Mouse (Mus musculus): ENCODE measurements around the gene Zfyve1.

The Zfyve1 gene

GRCm38 (mm10) chr12:83543997-83544396 is 53.0 kb downstream of the Zfyve1 start:
- TF ChIP-seq GATA4 (IDR thresholded peaks at IDR 0.05; ENCODE audit: insufficient replicate concordance, low read length), result no peak

GRCm38 (mm10) chr12:83536039-83536438 is 61.0 kb downstream of the Zfyve1 start:
- TF ChIP-seq GATA4 (IDR thresholded peaks at IDR 0.05; ENCODE audit: insufficient replicate concordance, low read length), result no peak

GRCm38 (mm10) chr12:83535428-83535827 is 61.6 kb downstream of the Zfyve1 start:
- no peak for TF ChIP-seq GATA4 (IDR thresholded peaks at IDR 0.05; ENCODE audit: insufficient replicate concordance, low read length)

- no peak for TF ChIP-seq GATA4 (IDR thresholded peaks at IDR 0.05; ENCODE audit: insufficient replicate concordance, low read length)
Observed at GRCm38 (mm10) chr12:83534190-83534589, 62.8 kb downstream of the Zfyve1 start.

- TF ChIP-seq GATA4 (IDR thresholded peaks at IDR 0.05; ENCODE audit: insufficient replicate concordance, low read length), result no peak
Observed at GRCm38 (mm10) chr12:83532966-83533365, 64.1 kb downstream of the Zfyve1 start.

GRCm38 (mm10) chr12:83531992-83532391 is 65.0 kb downstream of the Zfyve1 start:
- TF ChIP-seq GATA4 (IDR thresholded peaks at IDR 0.05; ENCODE audit: insufficient replicate concordance, low read length), result no peak

GRCm38 (mm10) chr12:83528665-83529064 is 68.4 kb downstream of the Zfyve1 start:
- no peak for TF ChIP-seq GATA4 (IDR thresholded peaks at IDR 0.05; ENCODE audit: insufficient replicate concordance, low read length)

- TF ChIP-seq GATA4 (IDR thresholded peaks at IDR 0.05; ENCODE audit: insufficient replicate concordance, low read length), result no peak
Observed at GRCm38 (mm10) chr12:83527816-83528215, 69.2 kb downstream of the Zfyve1 start.

GRCm38 (mm10) chr12:83525822-83526544 is 71.0 kb downstream of the Zfyve1 start:
- TF ChIP-seq GATA4 (IDR thresholded peaks at IDR 0.05; ENCODE audit: insufficient replicate concordance, low read length), result no peak

- no peak for TF ChIP-seq GATA4 (IDR thresholded peaks at IDR 0.05; ENCODE audit: insufficient replicate concordance, low read length)
Observed at GRCm38 (mm10) chr12:83524329-83524728, 72.7 kb downstream of the Zfyve1 start.

GRCm38 (mm10) chr12:83523892-83524291 is 73.1 kb downstream of the Zfyve1 start:
- no peak for TF ChIP-seq GATA4 (IDR thresholded peaks at IDR 0.05; ENCODE audit: insufficient replicate concordance, low read length)

GRCm38 (mm10) chr12:83523056-83523455 is 74.0 kb downstream of the Zfyve1 start:
- TF ChIP-seq GATA4 (IDR thresholded peaks at IDR 0.05; ENCODE audit: insufficient replicate concordance, low read length), result no peak

GRCm38 (mm10) chr12:83521083-83521482 is 75.9 kb downstream of the Zfyve1 start:
- no peak for TF ChIP-seq GATA4 (IDR thresholded peaks at IDR 0.05; ENCODE audit: insufficient replicate concordance, low read length)

- TF ChIP-seq GATA4 (IDR thresholded peaks at IDR 0.05; ENCODE audit: insufficient replicate concordance, low read length), result no peak
Observed at GRCm38 (mm10) chr12:83520311-83520890, 76.6 kb downstream of the Zfyve1 start, which contains the start of gene Dcaf4. Gene Dcaf4 (plus strand): TSS chr12:83520466.

GRCm38 (mm10) chr12:83517580-83517979 is 79.4 kb downstream of the Zfyve1 start:
- TF ChIP-seq GATA4 (IDR thresholded peaks at IDR 0.05; ENCODE audit: insufficient replicate concordance, low read length), result no peak

GRCm38 (mm10) chr12:83514216-83514615 is 82.8 kb downstream of the Zfyve1 start:
- no peak for TF ChIP-seq GATA4 (IDR thresholded peaks at IDR 0.05; ENCODE audit: insufficient replicate concordance, low read length)

- TF ChIP-seq GATA4 (IDR thresholded peaks at IDR 0.05; ENCODE audit: insufficient replicate concordance, low read length), result no peak
Observed at GRCm38 (mm10) chr12:83513185-83513584, 83.8 kb downstream of the Zfyve1 start.
